Mouse (Mus musculus): Measurements from ENCODE around the gene Nppc. TPM values are rescaled to one million over a fixed set of nuclear protein-coding genes. Genes with fewer than 3 reads are reported as not detected.
A peak's percentile ranks its signal among the peaks of the same experiment; 100 is the strongest.

The Nppc gene
- total RNA-seq, 4 experiments from 2014 or later = 7.3 to 8.6 (median 7.9) TPM

DNA sequence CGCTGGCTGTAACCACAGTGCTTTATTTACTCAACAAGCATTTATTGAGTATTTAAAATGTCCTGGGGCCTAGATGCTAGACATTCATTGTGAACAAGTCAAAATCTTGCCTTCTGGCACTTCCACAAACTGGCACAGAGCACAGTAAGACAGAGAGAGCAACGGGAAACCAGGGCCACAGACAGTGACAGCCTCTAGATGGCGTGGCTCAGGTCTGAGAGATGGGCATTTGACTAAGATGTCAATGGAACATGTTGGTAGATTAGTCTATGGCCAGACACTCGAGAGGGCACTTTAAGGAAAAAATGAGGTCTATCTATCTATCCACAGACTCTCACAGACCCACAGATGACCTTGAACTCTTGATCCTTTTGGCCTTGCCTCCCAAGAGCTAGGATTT, 17.7 kb downstream of the Nppc start:
- DNase-seq (ENCODE audit: low spot score in 2 of 2) = no peak

DNA sequence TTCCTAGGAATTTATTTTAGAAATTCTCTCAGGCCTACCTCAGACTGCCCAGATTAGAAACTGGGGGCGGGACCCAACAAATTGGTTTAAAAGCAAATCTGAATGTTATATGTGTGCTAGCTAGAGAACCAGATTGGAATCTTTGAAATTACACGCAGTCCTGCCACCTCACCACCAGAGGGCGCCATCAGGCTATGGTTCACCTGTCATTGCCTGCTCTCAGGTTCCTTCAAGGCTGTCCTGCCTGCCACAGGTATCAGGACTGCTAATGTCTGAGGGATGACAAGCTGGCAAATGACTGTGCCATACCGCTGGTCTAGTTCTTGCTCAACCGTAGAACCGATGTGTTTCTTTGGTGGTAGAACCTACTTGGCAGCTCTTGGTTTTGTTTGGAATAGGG, 20.1 kb downstream of the Nppc start:
- DNase-seq (ENCODE audit: low spot score in 2 of 2) = peak in 1 of 2 experiments; percentile 62

DNA sequence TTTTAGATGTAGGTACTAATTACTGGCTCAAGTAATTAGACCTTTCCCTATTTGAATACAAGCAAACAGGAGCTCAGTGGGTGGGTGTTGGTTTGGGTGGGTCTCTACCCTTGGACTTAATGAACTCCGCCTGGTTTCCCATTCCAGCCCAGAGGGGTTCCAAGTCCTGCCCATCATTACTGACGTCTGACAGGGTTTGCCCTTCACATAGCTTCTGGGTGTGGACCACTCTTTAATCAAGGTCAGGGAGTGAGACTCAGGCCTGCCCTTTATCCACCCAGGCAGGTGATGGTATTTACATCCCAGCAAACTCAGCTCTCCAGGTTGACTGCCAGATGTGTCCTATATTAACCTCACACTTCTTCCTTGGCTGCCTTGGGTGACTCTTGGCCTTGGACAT, 22.9 kb downstream of the Nppc start:
- DNase-seq (ENCODE audit: low spot score in 2 of 2) = no peak

DNA sequence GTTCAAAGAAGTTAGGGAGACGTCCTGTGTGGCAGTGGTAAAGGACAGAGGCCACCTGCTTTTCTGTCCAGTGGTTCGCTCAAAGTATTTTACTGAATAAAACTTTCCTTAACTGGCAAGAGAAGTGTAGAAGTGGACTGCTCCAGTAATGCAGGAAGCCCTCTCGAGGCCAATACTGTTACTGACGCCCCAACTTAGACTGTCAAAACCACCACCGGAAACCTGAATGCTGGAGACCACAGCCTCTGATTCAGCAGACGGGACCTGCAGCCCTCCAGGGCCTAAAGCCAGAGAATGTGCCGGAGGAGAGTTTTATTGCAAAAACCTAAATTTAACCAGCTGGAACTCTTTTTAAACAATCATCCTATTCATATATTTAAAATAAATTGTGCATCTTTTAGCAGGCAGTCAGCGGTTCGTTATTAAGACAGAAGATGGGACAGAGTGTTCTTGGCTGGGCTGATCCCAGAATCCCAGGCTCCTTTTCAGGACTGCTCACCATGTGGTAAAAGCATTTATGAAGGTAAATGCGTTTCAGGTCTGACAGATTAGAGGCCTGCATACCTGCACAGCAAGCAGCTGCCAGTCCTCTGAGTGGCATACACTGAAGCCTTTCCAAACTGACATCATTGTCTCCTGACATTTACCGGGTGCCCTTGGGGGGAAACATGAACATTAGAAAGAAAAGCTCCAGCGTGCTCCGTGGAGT, 27.1 kb downstream of the Nppc start:
- DNase-seq (ENCODE audit: low spot score in 2 of 2) = no peak

DNA sequence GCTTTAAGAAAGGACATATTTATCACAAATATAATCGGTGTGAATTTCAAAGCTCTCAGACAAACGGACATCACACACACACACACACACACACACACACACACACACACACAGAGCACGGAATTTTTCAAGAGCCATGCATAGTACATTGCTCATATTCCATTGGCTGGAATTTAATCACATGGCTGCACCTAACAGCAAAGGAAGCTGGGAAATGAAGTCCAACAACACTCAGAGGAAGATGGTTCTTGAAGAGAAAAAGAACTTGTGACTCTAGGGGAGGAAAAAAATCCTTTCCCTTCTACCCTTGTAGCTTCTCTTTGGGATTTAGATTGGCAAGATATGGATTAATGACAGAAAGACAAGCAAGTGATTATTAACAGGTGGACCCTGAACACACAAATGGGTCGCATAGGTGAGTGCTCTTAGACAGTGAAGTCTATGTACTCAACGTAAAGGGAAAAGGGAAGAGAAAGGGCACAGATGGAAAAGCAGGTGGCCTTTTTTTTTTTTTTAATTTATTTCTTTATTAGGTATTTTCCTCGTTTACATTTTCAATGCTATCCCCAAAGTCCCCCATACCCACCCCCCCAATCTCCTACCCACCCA, 35.5 kb downstream of the Nppc start:
- no peak for DNase-seq (ENCODE audit: low spot score in 2 of 2)

DNA sequence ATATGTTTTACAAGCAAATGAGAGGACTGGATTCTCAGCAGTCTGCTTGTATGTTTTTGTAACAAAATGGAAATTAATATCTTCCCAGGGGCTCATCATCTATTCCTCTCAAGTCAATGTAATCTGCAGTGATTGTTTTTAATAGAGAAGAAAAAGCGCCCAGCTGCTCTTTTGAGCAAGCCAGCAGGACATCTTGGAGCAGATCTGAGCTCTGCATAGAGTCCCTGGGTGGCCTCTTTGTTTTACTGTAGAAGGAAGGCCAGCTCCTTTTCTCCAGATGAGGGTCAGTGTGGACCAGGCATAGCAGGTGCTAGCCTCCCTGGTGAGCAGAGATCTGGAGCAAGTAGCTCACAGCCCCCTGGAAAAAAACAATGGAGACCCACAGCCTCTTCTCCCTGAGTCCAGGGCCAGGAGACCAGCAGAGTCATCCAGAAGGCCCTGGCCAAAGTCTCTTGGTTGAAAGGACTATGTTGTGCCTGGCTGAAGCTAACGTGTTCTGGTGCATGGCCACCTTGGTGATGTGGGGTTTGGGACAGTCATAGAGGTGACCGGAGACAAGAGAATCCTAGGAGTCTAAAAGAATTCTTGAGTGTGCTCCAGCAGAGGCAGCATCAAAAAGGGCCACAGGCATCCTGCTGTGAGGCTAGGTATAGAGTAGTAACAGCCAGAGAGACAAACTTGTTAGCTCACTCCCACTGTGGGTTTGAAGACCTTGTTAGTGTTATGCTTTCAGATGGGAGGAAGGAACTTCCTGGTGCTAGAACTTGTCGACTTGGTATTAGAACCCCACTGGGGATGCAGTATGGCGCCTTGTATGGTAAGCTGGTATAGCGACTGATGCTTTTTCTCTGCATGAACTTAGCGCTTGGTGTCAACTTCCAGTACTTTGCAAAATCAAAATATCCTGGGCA, 36.3 kb downstream of the Nppc start:
- DNase-seq (ENCODE audit: low spot score in 2 of 2) = no peak

DNA sequence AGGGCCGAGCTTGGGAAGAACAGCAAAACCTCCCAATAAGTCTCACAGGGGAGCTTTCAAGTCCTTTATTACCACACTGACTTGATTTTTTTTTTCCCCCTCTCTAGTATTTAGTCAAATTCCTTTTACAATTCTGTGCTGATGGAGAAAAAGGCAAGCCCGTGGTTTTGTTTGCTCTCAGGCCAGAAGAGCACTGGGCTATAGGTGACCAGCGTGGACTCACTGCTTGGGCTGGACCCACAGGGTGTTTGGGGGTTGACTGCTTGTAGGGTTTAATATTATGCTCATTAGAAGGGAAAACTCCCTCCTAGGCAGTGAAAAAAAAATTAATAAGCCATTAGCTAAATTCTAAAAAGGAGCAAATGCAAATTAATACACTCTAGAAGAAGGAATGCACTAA, 36.9 kb downstream of the Nppc start:
- DNase-seq (ENCODE audit: low spot score in 2 of 2) = no peak

DNA sequence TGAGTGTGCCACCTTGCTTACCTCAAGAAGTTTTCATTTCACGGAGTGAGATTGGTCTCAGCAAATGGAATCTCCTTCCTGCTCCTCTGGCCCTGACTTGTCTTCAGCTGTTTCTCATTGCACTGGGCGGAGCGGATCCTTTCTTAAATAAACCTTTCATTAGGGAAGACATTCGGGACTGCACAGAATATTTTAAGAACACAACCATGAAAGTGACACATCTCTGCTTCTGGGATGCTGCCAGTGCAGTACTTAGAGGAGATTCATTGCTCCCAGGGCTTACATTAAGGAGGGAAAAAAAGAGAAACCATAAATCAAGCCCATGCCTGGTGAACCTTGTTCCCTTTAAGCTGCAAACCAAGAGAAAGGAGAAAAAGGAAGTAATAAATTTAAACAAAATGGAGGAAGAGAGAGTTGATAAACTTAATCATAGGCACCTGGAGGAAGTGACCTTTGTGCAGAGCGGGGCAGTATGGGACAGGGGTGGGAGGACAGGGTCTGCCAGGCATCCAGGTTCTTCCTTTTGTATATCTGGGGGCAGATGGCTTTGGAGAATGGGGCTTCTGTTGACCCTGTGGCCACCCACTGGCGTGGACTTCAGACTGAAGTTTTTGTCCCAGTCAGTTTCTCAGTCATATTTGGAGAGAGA, 37.5 kb downstream of the Nppc start:
- no peak for DNase-seq (ENCODE audit: low spot score in 2 of 2)

DNA sequence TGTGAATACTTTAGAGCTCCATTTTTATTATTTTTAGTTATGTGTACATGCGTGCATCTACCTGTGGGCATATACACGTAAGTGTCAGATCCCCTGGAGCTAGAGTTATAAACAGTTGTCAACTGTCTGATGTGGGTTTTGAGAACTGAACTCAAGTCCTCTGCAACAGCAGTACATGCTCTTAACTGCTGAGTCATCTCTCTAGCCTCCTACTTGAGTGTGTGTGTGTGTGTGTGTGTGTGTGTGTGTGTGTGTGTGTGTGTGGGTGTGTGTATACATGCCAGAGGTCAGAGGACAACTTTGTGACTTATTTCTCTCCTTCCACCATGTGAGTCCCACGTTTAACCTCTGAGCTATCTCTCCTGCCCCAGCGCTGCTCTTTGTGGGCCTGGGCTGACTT, 39.8 kb downstream of the Nppc start:
- no peak for DNase-seq (ENCODE audit: low spot score in 2 of 2)

DNA sequence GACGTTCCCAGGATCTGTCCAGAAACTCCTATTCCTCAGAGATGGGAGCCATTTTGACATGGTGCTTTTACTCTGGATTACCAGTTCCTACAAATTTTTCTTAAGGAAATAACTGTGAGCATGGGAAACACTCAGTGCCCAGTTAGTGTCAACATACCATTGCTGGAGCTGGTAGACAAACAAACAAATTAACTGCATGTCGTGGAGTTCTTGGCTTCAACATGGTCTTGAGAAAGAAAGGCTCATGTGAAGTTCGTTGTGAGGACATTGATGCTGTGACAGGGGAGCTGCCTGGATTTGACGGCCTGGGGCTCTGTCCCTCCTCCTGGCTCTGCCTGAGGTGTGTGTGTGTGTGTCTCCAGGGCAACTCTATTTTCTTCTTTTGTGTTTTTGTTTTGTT, 40.4 kb downstream of the Nppc start:
- no peak for DNase-seq (ENCODE audit: low spot score in 2 of 2)

DNA sequence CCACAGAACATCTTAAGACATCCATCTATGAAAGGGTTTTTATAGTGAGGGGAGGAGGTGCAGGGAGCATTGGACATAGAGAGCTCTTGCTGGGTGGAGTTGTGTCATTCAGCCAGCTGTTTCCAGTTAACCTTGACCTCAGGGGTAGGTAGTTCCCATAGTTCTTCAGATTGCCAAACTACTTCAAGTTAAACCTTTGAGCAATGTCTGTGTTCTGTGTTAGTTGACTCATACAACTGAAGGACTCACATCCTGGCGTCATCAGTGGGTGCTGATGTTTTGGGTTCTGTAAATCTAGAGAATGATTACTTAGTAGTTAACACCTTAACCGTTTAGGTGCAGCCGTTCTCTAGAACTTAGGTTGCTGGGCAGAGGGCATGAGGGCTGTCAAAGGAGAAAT, 42.1 kb downstream of the Nppc start:
- no peak for DNase-seq (ENCODE audit: low spot score in 2 of 2)

DNA sequence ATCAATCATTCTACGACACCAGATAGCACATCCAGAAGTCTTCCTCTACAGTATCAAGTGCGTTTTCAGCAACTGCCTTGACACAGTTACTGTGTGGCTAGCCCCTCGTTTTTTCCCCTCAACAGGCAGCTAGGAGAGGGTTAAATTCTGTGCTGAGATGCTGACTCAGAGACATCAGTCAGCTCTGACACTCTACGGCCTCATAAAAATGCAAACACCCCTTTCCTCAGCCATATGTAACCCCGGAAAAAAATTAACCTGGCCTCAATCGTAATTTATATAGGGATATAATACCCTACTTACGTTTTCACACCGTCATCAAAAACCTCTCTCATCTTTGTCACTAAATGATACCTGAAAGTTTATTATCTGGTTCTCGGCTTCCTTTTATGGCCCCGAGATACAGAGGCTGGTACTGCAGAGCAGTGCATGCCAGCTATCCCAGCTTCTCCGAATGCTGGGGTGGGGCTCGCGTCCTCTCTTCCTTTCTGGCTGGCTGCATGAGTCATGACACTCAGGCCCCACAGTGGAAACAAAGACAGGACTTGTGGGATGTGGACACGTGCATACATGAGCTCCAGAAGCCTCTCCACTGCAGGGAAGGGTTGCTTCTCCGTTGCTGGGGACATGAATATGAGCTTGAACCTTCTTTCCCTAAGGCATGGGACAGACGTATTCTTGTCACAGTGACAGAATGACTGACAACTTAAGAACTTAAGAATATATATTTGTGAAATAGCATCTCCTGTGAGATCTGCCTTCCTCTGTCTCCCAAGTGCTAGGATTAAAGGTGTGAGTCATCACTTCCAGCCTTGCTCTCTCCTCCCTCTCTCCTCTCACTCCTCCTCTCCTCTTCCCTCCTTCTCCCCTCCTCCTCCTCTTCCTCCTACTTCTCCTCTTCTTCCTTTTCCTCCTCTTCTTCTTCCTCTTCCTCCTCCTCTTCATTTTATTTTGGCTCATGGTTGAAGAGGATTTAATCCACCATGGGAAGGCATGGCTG, 47.1 kb downstream of the Nppc start:
- no peak for DNase-seq (ENCODE audit: low spot score in 2 of 2)

DNA sequence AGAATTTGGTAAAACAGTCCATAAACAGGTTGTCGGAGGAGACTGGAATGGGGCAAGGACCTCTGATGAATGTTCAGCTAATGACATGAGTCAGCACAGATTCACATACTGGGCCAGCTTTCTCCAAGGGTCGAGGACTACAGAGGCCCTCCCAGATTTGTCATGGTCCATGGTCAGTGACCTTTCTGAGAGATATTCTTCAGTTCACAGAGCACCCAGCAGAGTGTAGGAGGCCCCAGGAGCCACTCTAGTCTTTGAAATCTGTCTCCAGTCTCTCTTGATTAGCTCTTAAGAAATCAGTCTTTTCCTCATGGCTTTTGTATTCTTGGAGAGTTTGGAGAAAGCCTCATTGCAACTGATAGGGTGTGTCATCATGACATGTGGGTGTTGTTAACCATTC, 48.1 kb downstream of the Nppc start:
- DNase-seq (ENCODE audit: low spot score in 2 of 2) = no peak

DNA sequence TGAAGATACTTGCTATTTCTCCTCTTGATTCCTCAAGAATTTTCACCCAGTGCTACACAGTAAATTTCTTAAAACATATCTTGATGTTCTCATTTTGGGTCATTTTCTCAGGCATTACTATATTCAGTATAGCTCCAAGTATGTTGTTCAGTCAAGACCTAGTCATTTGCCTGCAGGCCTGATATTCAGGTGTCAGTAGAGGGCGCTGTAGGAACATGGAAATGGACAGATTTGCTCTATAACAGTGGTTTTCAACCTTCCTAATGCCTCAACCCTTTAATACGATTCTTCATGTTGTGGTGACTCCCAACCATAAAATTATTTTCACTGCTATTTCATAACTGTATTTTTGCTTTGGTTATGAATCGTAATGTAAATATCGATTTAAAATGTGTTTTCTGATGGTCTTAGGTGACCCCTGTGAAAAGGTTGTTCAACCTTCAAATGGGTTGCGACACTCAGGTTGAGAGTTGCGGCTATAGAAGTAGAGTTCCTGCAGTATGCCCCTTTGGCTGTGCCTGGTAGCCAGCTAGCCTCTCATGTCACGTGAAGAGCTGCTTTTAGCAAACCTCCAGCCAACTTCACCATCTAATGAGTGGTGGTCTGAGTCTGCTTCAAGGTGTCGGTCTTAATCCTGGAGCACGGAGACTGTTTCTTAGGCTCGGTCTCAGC, 51.8 kb downstream of the Nppc start:
- peak; percentile 52 to 82 for DNase-seq (ENCODE audit: low spot score in 2 of 2)

Small RNA genes lying within 50 kb of the gene (microRNA-seq; reads per million reads assigned to microRNA genes)
- gene Gm22955 = 0 reads per million in 2 experiments

Other genes with a start within 250 kb of the Nppc start
- gene Nmur1, start 244.3 kb downstream of the Nppc start, total RNA-seq (2022) = not detected
- not detected for gene Tex44, start 244.2 kb downstream of the Nppc start, total RNA-seq (2022)
- gene Ptma, start 143.8 kb downstream of the Nppc start, total RNA-seq (2022) = 100 to 1,000 TPM; 420 to 464 (median 444) TPM
- 10 to 100 TPM; 47.4 to 55.5 (median 49.3) TPM for gene Pde6d, start 87.9 kb downstream of the Nppc start, total RNA-seq (2022)
- 10 to 100 TPM; 18.7 to 21.5 (median 19.8) TPM for gene Cops7b, start 87.7 kb downstream of the Nppc start, total RNA-seq (2022)
- gene Dis3l2, start 33.2 kb upstream of the Nppc start, total RNA-seq (2022) = 10 to 100 TPM; 25.6 to 31.1 (median 27.2) TPM

Measured in layer of hippocampus, adult 8-10 months (tissue).